Mouse (Mus musculus) myocyte (in vitro differentiated cells): ENCODE measurements around the gene Rhobtb3.

Experiments
- CEBPB ChIP-seq: IDR thresholded peaks from 2 replicates; pipeline ENCODE4 v1.6.1; 2011; ENCODE audit warnings: mild to moderate bottlenecking, moderate library complexity; ENCODE audit not compliant: poor library complexity, insufficient read depth, severe bottlenecking
- E2F4 ChIP-seq: IDR thresholded peaks from one replicate; pipeline ENCODE4 v1.6.1; 2011; ENCODE audit warnings: mild to moderate bottlenecking, control low read depth, moderate library complexity; ENCODE audit not compliant: insufficient read depth
- POLR2A ChIP-seq: IDR thresholded peaks from one replicate; pipeline ENCODE4 v1.6.1; 2011; ENCODE audit warnings: low read depth, mild to moderate bottlenecking, control low read depth, moderate library complexity; ENCODE audit not compliant: insufficient read length
- SRF ChIP-seq: IDR thresholded peaks from one replicate; pipeline ENCODE4 v1.6.1; 2011; ENCODE audit warnings: low read depth; ENCODE audit not compliant: control insufficient read depth, insufficient read length
- TCF12 ChIP-seq: IDR thresholded peaks from one replicate; pipeline ENCODE4 v1.6.1; 2011; ENCODE audit warnings: mild to moderate bottlenecking, control low read depth; ENCODE audit not compliant: poor library complexity, insufficient read depth, severe bottlenecking

- TF ChIP-seq TCF12, result no peak
- TF ChIP-seq CEBPB, result no peak
- no peak for TF ChIP-seq SRF
- TF ChIP-seq E2F4, result no peak
- no peak for TF ChIP-seq POLR2A
Measured at GRCm38 (mm10) chr13:75976218-75976617, 32.5 kb upstream of the Rhobtb3 start.
